Mouse (Mus musculus): ENCODE results near the gene Olfr332. TPM values are rescaled to one million over a fixed set of nuclear protein-coding genes. Genes with fewer than 3 reads are reported as not detected.
"Not testable (repeated sequence)": the region's sequence is repeated elsewhere in the genome, so short reads cannot be mapped to it uniquely, and the experiment has no call there.

The Olfr332 gene
- total RNA-seq (2021) = not detected
- long read RNA-seq, experiment 1 = 0 reads
- long read RNA-seq, experiment 2 = 0 reads

DNA sequence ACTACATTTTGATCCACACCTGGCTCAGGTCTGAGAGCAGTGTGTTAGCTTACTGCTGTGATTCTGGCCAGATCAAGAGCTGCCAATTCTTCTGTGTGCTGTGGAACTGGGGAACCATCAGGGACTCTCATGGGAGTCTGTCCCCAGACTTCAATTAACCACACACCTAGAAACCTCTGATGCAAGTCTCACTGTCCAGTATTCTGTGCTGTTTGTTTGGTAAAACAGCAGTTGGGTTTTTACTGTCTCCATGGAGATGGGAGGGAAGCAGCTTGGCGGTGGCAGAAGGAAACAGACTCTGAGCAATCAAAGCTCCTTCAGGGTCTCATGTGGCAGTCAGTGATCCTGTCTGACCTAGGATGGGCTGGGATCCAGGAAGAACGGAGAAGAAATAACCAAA lies at the start of gene Olfr332:
TSS of gene Olfr332 (minus strand) at position 101 of the 400 bp plus-strand sequence.
- TF ChIP-seq CTCF (conservative IDR thresholded peaks at IDR 0.05) = no peak
- no peak within 1 kb of the TSS for H3K27ac ChIP-seq
- no peak for DNase-seq (ENCODE audit: low spot score in 2 of 2)
- H3K4me3 ChIP-seq = no peak within 1 kb of the TSS

DNA sequence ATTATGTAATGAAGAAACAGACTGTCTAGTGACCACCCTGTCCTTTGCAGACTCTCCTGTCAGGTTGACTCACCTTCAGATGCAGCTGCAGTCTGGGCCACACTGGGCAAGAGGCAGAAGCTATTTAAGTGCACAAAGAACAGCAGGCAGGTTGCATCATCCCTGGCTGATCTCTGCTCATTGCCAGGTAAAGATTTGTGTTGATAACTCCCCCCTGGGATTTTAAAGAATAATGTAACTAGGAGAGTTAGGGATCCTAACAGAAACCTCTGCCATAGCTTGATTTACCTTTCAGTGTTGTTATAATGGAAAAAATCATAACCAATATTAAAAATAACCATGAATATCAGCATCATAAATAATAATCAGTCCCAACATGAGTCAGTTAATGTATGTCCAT lies 42.4 kb upstream of the Olfr332 start, which contains the start of gene Olfr330:
TSS of gene Olfr330 (minus strand) at position 101 of the 400 bp plus-strand sequence.
- not testable (repeated sequence) for H3K27ac ChIP-seq; H3K4me3 ChIP-seq; DNase-seq (ENCODE audit: low spot score in 2 of 2)

DNA sequence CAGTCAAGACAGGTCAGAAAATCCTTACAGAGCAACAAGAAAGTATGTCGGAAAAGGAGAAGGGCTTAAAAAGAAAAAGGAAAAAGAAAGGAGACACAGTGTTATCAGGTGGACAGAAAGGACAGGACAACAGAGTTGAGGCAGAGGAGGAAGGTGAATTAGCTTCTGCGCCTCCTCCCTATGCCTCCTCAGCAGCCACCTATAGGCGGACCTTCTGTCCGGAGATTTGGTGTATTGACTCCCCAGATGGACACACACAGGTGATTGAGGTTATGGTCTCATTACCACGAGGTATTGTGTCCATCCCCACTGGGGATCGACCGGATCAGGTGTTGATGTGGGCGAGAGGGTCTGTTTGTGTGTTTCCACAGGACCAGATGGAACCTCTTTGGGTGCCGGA lies 27.4 kb upstream of the Olfr332 start:
- not testable (repeated sequence) for H3K27ac ChIP-seq, H3K4me3 ChIP-seq

DNA sequence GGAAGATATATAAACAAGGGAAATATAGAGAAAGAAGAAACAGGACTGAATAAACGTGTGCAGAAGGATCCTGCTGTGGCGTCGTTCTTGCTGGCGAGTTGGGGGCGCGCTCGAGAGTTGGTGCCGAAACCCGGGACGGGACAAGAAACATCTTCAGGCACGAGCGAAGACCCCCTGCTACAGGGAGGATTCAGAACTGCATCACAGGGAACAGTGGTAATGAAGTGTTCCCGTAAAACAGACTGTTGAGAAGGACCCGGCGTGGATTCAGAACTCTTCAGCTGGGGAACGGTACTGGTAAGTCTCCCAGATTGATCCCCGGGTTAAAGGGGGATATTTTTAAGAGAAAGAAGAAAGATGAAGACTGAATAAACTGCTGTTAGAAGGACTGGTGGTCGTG lies 26.6 kb upstream of the Olfr332 start:
- not testable (repeated sequence) for H3K4me3 ChIP-seq, H3K27ac ChIP-seq
- DNase-seq (ENCODE audit: low spot score in 2 of 2) = peak; percentile 70 to 71

More for the DNA sequence above, 27.4 kb upstream of the Olfr332 start:
- DNase-seq (ENCODE audit: low spot score in 2 of 2) = peak in 1 of 2 experiments; percentile 9

DNA sequence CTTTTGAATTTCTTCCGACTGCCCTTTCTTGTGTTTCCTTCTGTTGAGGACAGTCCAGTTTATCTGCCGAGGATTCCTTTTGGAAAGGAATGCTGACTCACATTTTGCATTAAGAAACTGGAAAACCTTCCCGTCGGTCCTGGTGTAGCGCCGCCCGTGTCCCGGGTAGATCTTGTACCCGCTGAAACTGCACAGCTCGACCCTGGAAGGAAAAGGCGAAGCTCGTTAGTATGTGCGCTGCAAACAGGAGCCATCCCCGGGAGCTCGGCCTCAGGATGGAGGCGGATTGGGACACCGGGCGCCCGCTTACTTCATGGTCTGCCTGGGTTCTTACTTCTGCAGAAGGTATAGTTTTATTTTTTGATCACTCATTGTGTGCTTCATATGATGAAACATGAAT lies 16.7 kb upstream of the Olfr332 start:
- not testable (repeated sequence) for H3K27ac ChIP-seq; H3K4me3 ChIP-seq; DNase-seq (ENCODE audit: low spot score in 2 of 2)

DNA sequence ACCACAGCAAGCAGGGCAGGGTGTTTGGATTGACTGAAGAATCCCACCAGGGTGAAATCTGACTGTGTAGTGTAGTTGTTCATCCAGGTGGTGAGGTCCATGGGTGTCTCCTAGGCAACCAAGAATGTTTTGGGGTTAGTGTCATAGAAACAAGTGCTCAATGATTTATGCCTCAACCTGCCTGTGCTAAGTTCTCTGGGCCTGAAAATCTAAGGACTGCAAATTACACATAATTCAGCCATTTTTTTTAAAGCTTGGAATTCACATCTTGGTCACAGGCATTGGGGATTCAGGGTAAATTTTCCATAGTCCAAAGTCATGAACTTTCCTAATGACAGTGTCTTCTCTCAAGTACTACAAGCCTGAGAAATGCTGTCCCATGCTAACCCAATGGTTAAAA lies 10.1 kb upstream of the Olfr332 start, which contains the start of gene Olfr331:
TSS of gene Olfr331 (minus strand) at position 101 of the 400 bp plus-strand sequence.
- not testable (repeated sequence) for H3K4me3 ChIP-seq

DNA sequence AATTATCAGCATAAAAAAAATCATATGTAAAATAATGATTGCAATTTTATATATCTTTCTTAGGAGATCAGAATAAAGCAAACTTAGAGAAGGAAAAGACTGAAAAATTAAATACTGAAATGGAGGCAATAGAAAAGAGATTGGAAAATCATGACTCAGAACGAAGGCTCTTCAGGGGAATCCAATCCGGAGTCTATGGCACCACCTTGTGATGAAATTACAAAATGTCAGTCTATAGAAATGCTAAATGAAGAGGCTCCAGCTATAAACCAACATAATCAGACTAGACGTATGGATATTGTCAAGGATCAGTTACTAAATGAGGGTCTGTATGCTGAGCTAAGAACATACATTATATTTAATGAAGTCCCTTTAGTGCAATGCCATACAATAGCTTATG lies 6.9 kb upstream of the Olfr332 start:
- no peak overlapping the region for H3K27ac ChIP-seq
- DNase-seq (ENCODE audit: low spot score in 2 of 2) = peak; percentile 23 to 24
- no peak overlapping the region for H3K4me3 ChIP-seq
- peak; percentile 78 for TF ChIP-seq CTCF (conservative IDR thresholded peaks at IDR 0.05)

More for the DNA sequence above, 10.1 kb upstream of the Olfr332 start, which contains the start of gene Olfr331:
- not testable (repeated sequence) for DNase-seq (ENCODE audit: low spot score in 2 of 2); H3K27ac ChIP-seq

DNA sequence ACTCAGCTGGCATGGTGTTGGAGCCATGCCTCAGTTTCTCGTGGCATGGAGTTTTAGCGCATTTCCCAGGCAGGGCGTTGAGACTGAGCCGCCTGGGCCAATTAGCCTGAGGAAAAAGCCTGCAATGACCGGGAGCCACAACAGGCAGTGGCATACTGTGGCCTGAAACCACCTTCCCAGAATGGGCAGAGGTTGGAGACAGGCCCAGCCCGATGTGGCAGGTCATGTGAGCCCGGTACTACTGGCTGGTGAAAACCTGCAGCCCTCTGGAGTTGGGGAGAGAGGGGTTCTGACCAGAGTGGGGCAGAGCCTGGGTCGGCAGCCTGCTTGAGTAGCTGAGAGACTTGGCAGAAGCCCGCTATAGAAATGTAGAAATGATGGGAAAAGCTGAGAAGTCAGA lies 6.4 kb upstream of the Olfr332 start:
- H3K27ac ChIP-seq = no peak overlapping the region
- DNase-seq (ENCODE audit: low spot score in 2 of 2) = no peak
- H3K4me3 ChIP-seq = no peak overlapping the region
- no peak for TF ChIP-seq CTCF (conservative IDR thresholded peaks at IDR 0.05)

DNA sequence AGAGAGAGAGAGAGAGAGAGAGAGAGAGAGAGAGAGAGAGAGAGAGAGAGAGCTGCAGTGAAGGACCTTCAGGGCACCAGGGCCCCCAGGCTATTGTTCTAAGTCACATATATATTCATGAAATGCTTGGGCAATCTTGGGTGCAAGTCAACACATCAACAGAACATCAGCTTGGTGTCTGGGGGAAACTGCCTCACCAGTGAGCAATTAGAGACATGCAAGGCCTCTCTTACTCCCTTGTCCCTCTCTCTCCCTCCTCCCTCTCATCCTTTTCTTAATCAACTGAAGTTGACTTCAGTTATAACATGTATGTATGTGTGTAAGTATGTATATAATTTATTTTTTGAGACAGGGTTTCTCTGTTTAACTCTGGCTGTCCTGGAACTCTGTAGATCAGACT lies 30.2 kb downstream of the Olfr332 start, which contains the start of gene Olfr30:
TSS of gene Olfr30 (minus strand) at position 101 of the 400 bp plus-strand sequence.
- no peak for DNase-seq (ENCODE audit: low spot score in 2 of 2)

DNA sequence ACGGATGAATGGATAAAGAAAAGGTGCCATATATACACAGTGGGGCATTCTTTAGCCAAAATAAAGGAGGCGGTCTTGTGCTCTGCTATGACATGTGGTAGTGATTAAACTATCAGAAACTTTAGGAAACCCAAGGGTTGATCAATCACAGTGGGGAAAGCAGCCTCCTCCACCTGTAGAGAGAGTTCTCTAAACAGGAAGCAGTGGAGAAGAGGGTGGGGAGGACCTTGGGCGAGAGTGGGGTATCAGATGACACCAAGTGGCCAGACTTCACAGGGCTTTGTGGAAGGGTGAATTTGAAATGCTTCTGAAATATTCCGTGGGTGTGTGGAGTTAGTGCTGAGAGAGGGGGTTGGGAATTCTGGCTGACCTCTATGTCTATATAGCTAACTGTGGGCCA lies 38.8 kb downstream of the Olfr332 start:
- Histone ChIP-seq H3K27ac (no peak overlapping the region), H3K4me3 (no peak overlapping the region)
- no peak for DNase-seq (ENCODE audit: low spot score in 2 of 2)
- no peak for TF ChIP-seq CTCF (conservative IDR thresholded peaks at IDR 0.05)

More for the DNA sequence above, 30.2 kb downstream of the Olfr332 start, which contains the start of gene Olfr30:
- Histone ChIP-seq H3K27ac (no peak within 1 kb of the TSS), H3K4me3 (no peak within 1 kb of the TSS)
- TF ChIP-seq CTCF (conservative IDR thresholded peaks at IDR 0.05) = no peak

DNA sequence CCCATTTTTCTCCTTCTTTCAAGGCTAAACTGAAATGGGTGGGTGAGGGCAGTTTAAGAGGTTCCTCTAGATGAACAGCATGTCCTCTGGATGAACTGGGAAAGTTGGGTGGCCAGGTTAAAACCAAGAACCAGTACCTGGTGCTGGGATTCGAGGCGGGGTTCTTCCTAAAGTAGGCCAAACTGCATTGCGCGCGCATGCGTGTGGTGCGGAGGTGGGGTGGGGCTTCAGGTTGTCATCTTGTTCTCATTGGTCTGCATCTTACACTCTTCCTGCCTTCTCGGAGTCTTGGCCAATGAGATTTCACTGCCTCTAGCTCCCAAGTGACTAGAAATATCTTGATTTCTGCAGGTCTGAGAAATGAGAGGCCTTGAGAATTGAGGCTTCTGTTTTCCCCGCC lies 39.6 kb downstream of the Olfr332 start, which contains the start of gene Lypd9:
TSS of gene Lypd9 (minus strand) at position 165 of the 400 bp plus-strand sequence.
- DNase-seq (ENCODE audit: low spot score in 2 of 2) = no peak
- no peak for TF ChIP-seq CTCF (conservative IDR thresholded peaks at IDR 0.05)
- no peak within 1 kb of the TSS for H3K4me3 ChIP-seq
- H3K27ac ChIP-seq = no peak within 1 kb of the TSS

Other genes with a start within 250 kb of the Olfr332 start
- not detected for gene 4930438A08Rik, start 217.8 kb downstream of the Olfr332 start, total RNA-seq (2021)
- 10 to 100 TPM; 29.2 to 30.9 TPM for gene Zfp692, start 185.5 kb downstream of the Olfr332 start, total RNA-seq (2021)
- 10 to 100 TPM; 49.1 to 51.0 TPM for gene Zfp672, start 162.2 kb downstream of the Olfr332 start, total RNA-seq (2021)
- gene Sh3bp5l, start 161.8 kb downstream of the Olfr332 start, total RNA-seq (2021) = 10 to 100 TPM; 52.9 to 56.2 TPM
- not detected for gene Lypd8, start 113.5 kb downstream of the Olfr332 start, total RNA-seq (2021)
- gene 1810065E05Rik, start 71.4 kb downstream of the Olfr332 start, total RNA-seq (2021) = not detected
- not detected for gene Gm12253, start 60.0 kb downstream of the Olfr332 start, total RNA-seq (2021)
- gene Lypd9, start 39.6 kb downstream of the Olfr332 start, total RNA-seq (2021) = not detected
- not detected for gene Olfr30, start 30.3 kb downstream of the Olfr332 start, total RNA-seq (2021)
- not detected for gene Olfr331, start 10.0 kb upstream of the Olfr332 start, total RNA-seq (2021)
- not detected for gene Olfr330, start 42.3 kb upstream of the Olfr332 start, total RNA-seq (2021)
- gene Olfr329-ps, start 53.9 kb upstream of the Olfr332 start, total RNA-seq (2021) = not detected
- under 1 TPM; 0.12 to 0.13 TPM for gene Olfr328, start 63.1 kb upstream of the Olfr332 start, total RNA-seq (2021)
- gene Olfr224, start 78.0 kb upstream of the Olfr332 start, total RNA-seq (2021) = not detected
- not detected for gene Olfr325, start 85.2 kb upstream of the Olfr332 start, total RNA-seq (2021)
- gene Olfr324, start 102.6 kb upstream of the Olfr332 start, total RNA-seq (2021) = not detected
- gene 2210407C18Rik, start 123.5 kb upstream of the Olfr332 start, total RNA-seq (2021) = not detected
- gene Olfr323, start 137.9 kb upstream of the Olfr332 start, total RNA-seq (2021) = not detected
- gene Trim58, start 147.9 kb upstream of the Olfr332 start, total RNA-seq (2021) = not detected
- not detected for gene Olfr322, start 166.2 kb upstream of the Olfr332 start, total RNA-seq (2021)
- gene Olfr320, start 188.5 kb upstream of the Olfr332 start, total RNA-seq (2021) = not detected
- not detected for gene Olfr319, start 206.6 kb upstream of the Olfr332 start, total RNA-seq (2021)
- gene Olfr318, start 231.5 kb upstream of the Olfr332 start, total RNA-seq (2021) = not detected
- under 1 TPM; 0.20 to 0.25 TPM for gene Olfr317, start 246.7 kb upstream of the Olfr332 start, total RNA-seq (2021)

Measured in layer of hippocampus, adult 2 months (tissue).